Mouse (Mus musculus) left cerebral cortex, adult 9 months (tissue): Measurements from ENCODE around the gene Aqp11.
A peak's percentile ranks its signal among the peaks of the same experiment; 100 is the strongest.

Experiments
- DNase-seq, 2 experiments: peaks; one replicate each; pipeline ENCODE4 v3.0.0; 2022; ENCODE audit warnings: low spot score in 2 of 2

Aqp11 gene

DNA sequence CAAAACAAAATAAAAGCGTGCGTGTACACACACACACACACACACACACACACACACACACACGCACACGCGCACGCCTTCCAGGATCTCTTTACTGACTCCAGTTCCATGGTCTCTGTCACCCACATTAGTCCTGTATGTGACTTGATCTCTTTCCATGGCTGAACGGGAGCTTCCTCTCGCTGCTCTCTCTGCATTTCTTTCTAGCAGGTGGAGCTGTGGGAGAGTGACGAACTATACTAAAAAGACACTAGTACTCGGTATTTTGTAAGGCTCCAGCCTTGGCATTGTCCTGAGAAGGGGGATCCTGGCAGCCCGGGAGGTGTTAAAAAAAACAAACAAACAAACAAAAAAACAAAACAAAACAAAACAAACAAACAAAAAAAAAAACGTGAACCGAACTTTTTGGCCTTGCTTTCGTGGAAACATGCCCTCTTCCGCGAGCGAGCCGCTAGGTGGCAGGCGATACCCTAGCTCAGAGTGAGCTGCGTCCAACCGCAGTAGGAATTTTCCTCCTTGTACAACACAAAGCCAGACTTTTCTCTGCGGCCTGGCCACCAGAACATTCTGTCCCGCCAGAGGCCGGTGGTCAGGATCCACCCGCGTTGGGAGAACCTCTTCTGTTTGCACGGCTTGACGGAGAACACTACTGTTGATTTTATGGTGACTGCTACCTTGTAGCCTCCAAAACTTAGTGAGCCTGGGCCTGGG, 9.9 kb upstream of the Aqp11 start:
- peak in 1 of 2 experiments; percentile 84 for DNase-seq

DNA sequence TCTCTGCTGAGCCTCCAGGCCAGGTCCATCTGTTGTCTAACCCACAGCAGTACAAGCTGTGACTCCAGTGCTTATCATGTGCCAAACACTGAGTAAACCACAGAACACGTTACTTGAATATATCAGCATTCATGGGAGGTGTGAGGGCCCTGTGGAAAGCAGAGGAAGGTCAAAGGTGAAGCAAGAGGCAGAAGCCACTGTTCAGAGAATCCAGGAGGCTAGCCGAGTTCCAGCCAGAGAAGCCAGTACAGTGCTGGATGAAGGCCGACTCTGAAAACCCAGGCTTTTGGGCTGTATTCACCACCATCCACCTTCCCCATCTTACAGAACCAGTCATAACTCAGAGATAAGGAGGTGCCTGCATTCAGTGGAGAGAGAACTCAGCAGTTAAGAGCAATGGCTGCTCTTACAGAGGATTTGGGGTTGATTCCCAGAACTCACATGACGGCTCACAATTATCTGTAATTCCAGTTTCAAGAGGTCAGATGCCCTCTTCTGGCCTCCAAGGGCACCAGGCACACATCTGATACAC, 9.2 kb upstream of the Aqp11 start:
- DNase-seq = no peak

DNA sequence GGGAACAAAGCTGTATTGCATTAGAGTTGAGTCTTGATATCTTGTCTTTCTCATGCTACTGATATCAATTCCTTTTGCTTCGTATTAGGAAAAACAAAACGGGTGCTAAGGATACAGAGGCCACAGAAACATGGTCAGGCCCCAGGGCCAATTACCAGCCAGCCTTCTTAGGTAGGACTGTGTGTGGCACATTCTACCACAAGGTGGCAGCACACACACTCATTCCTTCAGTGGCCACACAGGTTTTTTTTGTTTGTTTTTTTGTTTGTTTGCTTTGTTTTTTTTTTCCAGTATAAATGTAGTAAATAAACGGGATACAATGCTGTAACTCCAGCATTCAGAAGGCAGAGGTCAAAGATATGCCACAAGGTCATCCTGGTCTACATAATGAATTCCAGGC, 7.2 kb upstream of the Aqp11 start:
- peak in 1 of 2 experiments; percentile 64 for DNase-seq

DNA sequence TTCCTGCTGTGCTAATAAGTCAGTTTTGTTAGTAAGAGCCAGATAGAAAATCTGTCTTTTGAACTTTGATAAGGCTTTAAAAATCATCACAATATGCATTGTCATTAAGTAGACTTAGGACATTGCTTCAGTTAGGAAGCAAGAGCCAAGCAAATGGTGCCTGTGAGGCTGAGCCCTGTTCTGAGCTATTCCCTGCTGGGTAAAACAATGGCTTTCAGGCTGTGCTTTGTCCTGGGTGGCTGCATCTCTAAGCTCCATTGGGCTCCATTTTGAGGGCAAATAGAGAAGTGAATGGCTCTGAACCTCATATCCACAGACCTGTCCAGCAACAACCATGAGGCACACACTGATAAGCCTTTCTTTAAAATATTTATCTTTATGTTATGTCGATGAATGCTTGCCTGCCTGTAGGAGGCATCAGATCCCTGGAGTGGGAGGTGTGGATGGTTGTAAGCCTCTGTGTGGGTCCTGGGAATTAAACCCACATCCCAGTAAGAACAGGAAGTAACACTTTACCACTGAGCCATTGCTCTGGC, 3.7 kb upstream of the Aqp11 start:
- no peak for DNase-seq

DNA sequence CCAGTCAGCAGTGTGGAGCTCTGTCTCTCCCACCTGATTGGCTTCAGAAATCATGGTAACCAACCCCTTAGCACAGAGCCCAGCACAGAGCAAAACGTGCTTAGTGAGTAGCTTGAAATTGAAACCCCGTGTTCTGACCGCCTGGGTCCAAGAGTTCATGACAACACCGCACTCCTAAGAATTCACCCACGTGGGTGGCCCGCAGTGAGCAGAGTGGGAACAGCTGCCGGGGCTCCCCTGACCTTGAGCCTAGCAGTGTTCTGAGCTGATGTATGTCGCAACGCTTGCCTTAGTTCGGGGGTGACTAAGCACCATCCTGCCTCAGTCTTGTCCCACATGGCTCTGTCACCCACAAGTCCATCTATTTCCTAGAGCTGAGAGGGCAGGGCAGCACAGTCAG, 2.9 kb upstream of the Aqp11 start:
- no peak for DNase-seq

DNA sequence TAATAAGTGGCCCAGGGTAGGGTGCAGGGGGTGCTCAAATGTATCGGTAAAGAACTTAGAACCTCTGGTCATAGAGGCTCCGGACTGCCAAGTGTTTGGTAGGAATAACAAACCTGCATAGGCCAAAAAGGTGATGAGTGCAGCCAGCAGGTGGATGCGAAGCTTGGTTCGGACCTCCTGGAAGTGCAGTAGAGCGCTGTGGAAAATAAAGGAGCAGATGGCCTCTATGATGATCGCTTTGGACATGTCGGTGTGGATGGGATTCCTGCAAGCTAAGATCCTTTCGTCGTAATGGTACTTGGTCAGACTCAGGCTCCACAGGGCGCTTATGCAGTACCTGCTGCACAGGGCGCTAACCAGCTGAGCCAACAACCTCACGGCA, 842 bp downstream of the Aqp11 start:
- DNase-seq = no peak

DNA sequence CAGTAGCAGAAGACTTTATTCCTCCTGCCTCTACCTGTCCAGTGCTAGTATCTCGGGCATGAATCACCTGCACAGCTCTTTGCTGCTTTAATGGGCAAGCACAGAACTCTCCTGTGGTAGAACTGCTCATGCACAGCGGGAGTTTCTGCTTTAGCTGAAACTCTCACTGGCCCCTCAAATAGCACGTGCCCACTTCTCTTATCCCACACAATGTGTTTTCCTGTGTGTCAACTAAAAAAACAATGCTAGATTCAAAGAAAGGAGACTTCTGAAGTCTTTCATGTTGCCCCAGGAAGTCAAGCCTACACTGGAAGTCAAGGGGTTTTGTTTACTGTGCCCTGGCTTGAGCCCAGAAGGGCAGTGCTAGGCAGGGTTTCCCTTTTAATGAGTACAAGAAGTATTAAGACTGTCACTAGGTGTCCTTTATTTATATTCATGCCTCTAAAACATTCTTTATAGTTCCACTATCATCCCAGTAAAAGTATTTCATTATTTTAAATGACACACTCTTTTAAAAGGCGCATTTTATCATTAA, 2.1 kb downstream of the Aqp11 start:
- DNase-seq = no peak

DNA sequence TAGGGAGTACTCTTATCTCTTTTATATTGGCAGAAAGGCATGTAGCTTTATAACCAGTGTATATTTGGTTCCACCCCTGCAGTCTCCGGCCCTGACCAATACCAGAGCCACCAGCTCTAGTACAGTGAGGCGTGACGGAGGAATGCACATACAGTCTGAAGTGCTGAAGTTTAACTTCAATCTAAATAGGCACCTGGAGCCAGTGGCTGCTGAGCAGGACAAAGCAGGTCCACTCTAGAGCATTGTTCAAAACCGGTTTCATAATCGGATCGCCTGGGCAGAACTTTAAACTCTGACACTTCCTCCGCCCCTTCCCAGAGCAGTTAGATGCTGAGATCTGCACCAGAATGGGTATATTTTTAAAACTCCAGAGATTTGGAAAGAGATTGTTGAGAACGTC, 3.1 kb downstream of the Aqp11 start:
- no peak for DNase-seq

DNA sequence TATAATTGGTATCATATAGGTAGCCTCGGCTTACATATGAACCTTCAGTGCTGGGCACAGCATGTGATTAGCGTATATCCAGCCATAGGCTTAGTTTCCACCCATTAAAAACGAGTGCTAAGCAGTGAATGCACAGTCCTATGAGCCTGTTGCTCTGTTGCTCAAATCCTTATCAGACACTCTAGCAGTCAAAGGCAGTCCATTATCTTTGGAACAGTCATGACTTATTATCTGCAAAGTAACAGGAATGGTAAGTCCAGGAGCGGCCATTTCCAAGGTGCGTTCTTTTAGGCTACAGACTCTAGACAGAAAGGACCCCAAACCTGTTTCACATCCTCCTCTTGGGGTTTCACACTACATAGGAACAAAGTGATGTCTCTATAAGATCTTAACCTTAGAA, 4.5 kb downstream of the Aqp11 start:
- no peak for DNase-seq

DNA sequence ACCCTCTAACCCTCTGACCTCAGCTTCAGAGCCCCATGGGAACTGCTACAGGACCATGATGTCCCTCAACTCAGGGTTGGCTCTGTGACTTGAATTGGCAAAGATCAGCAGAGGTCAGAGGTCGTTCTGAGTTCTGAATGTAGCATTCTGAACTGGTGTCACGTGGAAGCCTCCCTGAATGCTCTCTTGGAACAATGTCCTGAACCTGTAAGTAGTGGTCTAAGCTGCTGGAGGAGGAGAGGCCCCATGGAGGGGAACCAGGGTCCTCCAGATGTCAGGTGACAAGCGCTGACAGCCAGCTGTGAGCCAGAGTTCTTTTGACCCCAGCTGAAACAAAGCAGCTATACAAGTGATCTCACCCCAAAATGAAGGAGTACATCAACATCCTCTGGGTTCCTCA, 7.7 kb downstream of the Aqp11 start:
- no peak for DNase-seq

DNA sequence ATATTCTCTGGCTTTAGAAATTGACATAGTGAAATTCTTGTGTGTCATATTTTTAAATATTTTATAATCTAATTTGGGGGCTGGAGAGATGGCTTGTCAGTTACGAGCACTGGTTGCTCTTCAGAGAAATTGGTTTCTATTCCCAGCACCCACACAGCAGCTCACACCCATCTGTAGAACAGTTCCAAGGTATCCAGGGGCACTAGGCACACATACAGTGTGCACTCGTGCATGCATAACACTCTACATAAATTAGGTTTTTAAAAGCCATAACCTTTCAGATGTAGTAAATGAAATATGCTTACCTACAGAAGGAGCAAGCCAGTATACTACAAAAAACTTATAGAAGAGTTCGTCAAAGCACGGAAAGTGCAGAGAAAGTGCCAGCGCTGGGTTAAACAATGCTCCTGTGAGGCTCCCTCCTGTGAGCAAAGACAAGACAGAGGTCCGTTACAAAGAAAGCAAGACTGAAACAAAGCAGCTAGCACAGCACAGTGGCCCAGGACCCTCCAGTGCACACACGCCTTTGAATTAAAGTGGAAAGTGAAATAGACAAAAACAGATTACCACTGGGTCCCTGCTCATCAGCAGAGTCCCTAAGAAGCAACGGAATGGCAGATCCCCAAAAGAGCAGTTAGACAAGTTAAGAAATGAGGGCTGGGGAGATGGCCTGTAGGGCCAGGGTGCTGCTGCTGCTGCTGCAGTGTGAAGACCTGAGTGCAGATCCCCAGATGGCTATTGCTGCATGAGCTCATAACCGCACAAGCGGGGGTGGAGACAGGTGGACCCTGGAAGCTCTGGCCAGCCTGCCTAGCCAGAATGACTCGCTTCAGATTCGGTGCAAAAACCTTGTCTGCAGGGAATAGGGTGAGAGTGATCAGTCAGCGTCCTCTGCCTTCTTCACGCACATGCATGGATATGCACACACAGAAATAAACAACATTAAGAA, 9.1 kb downstream of the Aqp11 start:
- DNase-seq = no peak

DNA sequence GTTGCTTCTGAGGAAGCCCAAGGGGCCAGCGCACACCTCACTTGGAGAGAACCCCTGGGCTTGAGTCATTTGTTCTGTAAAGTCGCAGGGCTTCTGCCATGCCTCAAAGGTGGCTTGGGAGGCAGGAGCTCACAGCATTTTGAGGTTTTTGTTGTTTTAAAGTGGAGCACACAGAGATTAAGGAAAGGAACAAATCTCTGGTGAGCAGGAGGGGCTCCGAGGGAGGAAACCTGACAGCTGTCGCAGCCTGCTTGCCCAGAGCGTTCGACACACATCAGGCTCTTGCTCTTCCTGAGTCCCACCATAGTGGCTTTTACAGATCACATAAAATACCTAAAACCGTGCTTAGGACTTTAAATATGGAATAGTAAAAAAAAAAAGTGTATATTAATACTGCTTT, 11.3 kb downstream of the Aqp11 start:
- no peak for DNase-seq

DNA sequence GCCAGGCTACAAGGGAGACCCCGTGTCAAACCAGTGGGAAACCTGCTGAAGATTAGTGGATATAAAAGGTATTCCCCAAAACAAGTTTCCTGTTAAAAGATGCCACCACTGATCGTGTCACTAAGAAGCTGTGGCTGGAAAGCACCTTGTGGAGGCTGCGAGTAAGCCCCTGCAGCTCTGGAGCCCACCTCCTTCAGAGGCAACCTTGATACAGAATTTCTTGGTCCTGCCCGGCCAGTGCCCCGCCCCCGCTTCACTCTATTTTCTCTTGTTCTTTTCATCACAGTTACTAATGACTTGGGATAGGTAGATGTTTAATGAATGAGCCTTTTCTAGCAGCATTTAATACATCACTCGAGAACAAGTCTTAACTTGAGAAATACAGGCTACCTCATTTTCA, 12.0 kb downstream of the Aqp11 start:
- DNase-seq = no peak

DNA sequence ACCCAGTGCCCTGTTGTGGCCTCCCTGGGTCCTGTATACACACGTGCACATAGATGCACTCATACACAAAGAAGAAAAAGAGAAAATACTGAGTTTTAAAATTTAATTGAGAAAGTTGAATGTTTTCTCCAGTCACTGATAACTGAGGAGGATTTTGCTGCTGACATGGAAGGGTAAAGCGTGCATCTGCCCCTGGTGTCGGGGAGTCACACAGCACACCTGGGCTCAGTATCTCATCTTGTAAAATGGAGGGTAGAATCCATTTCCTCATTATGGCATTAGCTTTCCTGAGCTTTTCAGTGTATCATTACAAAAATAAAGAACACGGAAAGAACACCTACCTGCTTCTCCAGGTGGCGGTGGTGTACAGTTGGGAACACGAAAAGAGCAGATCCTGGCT, 12.7 kb downstream of the Aqp11 start:
- no peak for DNase-seq

DNA sequence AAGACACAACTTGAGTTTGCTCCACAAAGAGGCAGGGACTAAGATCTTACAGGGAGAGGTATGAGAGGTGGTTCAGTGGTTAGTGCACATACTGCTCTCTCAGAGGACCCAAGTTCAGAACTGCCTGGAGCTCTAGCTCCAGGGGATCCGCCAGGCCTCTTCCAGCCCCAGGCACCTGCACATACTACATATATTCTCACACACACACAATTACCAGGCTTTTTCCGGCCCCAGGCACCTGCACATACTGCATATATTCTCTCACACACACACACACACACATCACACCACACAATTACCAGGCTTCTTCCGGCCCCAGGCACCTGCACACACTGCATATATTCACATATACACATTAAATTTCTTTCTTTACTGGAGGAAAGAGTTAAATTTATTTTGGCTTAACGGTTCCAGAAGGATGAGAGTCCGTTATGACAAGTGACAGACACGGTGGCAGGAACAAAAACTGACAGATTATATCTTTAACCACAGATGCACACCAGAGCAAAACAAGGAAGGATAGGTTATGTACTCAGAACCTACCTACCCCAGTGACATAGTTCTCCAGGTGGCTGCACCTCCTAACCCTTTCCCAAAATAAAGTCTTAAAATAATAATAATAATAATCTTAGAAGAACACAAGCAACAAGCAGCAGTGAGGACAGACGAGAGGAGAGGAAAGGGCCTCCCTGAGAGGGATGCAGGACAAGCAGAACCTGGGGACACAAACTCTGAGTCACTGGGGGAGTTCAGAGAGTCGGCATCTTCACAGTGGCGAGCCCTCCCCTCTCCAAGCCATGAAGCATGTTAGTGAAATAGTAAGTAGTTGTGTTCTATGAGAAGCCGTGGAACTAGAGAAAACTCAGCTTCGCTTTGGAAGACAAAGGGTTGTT, 14.2 kb downstream of the Aqp11 start:
- DNase-seq = no peak

DNA sequence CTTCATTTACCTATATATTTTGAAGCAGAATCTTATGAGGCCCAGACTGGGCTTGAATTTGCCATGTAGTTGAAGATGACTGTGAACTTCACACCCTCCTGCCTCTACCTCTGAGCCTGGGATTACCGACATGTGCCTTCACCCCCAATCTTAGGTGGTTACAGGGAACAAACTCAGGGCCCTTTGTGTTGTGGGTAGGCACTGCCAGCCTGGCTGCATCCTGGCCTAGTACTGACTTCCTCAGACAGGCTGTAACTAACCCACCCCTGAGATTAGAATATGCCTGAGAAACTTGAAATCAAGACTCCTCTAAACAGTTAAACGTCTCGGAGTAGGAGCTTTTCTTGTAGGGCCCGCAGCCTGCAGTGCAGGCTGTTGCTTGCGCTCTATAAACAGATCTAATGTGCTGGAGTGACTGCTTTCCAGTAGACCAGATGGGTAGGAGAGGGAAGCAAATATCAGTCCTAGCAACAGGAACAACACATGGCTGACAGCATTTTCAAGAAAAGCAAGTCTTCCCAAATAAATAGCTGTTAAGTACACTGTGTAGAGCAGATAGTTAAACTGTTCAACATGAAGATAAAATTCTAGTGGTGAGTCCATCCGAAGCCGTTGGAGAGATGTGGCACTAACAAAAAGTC, 15.7 kb downstream of the Aqp11 start:
- DNase-seq = no peak

DNA sequence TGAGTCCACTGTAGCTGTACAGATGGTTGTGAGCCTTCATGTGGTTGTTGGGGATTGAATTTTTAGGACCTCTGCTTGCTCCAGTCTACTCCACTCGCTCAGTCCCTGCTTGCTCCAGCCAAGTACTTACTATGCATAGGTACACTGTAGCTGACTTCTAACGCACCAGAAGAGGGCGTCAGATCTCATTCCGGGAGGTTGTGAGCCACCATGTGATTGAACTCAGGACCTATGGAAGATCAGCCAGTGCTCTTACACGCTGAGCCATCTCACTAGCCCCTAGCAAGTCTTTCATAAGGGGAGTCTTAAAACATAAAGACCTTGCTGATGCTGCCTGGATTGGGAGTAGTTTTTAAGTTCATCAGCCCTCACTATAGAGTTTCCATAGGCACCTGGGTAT, 18.0 kb downstream of the Aqp11 start:
- no peak for DNase-seq

DNA sequence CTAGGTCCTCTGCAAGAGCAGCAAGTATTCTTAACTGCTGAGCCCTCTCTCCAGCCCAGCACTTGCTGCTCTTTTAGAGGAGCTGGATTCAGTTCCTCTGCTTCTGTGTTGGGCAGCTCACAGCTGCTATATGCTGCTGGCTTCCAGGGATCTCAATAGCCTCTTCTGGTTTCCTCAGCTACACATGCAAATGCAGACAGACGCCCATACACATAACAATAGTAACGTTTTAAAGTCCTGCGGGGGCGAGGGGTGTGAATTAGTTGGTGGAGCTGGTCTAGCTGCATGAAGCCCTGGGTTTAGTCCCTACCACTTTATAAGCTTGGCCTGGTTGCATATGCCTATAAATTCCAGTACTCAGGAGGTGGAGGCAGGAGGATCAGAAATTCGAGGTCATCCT, 19.0 kb downstream of the Aqp11 start:
- peak in 1 of 2 experiments; percentile 55 for DNase-seq

DNA sequence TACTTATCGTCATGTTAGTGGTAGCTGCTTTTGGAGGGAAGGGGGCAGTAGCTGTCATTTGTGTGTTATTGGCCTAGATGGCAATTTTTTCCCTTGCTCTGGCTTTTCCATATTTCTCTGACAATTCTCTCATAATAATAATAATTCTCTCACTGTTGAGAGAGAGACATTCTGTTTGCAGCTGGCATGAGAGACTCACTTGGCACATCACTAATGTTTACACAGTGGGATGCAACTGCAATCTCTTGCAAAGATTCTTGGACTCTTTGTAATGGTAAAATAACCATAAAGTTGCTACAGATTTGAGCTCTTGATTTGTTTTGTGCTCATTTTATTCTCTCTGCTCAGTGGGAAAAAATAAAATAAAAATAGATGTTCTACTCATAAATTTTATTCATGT, 20.8 kb downstream of the Aqp11 start:
- no peak for DNase-seq

DNA sequence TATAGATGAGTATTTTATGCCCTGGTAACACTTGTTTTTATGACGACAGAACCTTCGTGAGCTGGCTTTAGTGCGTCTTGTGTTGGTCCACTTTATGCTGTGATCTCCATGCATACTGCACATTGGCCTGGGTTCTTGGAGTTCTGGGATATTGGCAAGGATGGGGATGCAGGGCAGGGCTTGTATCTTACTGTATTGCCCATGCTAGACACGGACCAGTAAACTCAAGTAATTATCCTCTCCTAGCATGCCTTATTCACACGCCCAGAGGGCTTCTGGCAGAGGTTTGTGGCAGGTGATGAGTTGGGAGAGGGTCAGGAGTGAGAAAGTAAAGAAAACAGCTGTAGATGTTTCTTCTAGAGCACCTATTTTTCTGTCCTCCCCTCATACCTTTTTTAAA, 23.4 kb downstream of the Aqp11 start:
- DNase-seq = no peak

DNA sequence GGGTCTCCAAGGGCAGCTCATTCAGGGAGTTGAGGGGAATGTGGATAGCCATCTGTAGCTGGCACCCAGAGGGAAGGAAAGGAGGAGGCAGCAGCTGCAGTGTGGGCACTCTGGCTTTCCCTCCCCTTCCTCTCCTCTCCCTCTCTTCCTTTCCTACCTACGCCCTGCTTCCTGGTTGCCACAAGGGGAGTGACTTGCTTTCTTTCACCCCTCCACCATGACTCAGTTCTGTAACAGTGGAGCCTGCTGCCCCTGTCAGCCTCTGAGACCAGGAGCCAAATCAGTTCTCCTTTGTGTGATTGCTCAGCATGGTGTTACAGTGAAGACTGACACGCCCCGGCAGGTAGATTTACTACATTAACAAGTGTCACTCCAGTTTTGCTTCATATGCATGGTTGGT, 28.9 kb downstream of the Aqp11 start:
- no peak for DNase-seq
